Mouse (Mus musculus) ES-E14 (cell line): ENCODE results near the gene Bcam. TPM values are rescaled to one million over a fixed set of nuclear protein-coding genes. Genes with fewer than 3 reads are reported as not detected.
A peak's percentile ranks its signal among the peaks of the same experiment; 100 is the strongest.

ENCODE experiments used
- DNase-seq: peaks from one replicate; pipeline ENCODE4 v3.0.0-alpha.2; 2013; ENCODE audit warnings: low read depth, low spot score
- H3K27ac ChIP-seq: 2 replicates; pipeline ENCODE4 v1.5.1; 2012; ENCODE audit warnings: low read depth, mild to moderate bottlenecking, low read length, moderate library complexity, mixed read lengths; ENCODE audit not compliant: poor library complexity, insufficient read depth, severe bottlenecking
- H3K36me3 ChIP-seq: 2 replicates; pipeline ENCODE4 v1.6.1; 2012; ENCODE audit warnings: mild to moderate bottlenecking, low read length, moderate library complexity, mixed read lengths; ENCODE audit not compliant: control insufficient read depth, poor library complexity, insufficient read depth, severe bottlenecking
- H3K4me1 ChIP-seq, 2 experiments: fragments of 150-350 bp in 1 of 2; sonication (generic) in 1 of 2; 2 replicates each; pipeline ENCODE4 v1.6.1; 2012; ENCODE audit warnings: low read length in 2 of 2, mild to moderate bottlenecking in 1 of 2, mixed read lengths in 1 of 2; ENCODE audit not compliant: control insufficient read depth in 2 of 2, insufficient read depth in 2 of 2, poor library complexity in 1 of 2
- H3K4me3 ChIP-seq, 2 experiments: fragments of 150-350 bp in 1 of 2; sonication (generic) in 1 of 2; 2 replicates each; pipeline ENCODE4 v1.5.1; 2012; ENCODE audit warnings: low read length in 2 of 2, low read depth in 1 of 2, mild to moderate bottlenecking in 1 of 2, mixed read lengths in 1 of 2; ENCODE audit not compliant: insufficient read depth in 1 of 2, poor library complexity in 1 of 2, severe bottlenecking in 1 of 2
- H3K9ac ChIP-seq: 2 replicates; pipeline ENCODE4 v1.6.1; 2012; ENCODE audit warnings: low read depth, mild to moderate bottlenecking, low read length, mixed read lengths; ENCODE audit not compliant: poor library complexity, insufficient read depth, severe bottlenecking
- H3K9me3 ChIP-seq: fragments of 150-350 bp; sonication (generic); 2 replicates; pipeline ENCODE4 v1.6.1; 2012; ENCODE audit warnings: low read depth, mild to moderate bottlenecking, low read length; ENCODE audit not compliant: control insufficient read depth, insufficient read depth
- CHD2 ChIP-seq: IDR thresholded peaks from 2 replicates; pipeline ENCODE4 v1.6.1; 2014; ENCODE audit warnings: mild to moderate bottlenecking, low read depth, low read length, inconsistent platforms
- HCFC1 ChIP-seq: IDR thresholded peaks from 2 replicates; pipeline ENCODE4 v1.6.1; 2012; ENCODE audit warnings: low read length, inconsistent platforms, borderline replicate concordance; ENCODE audit not compliant: insufficient read depth
- MAFK ChIP-seq: IDR thresholded peaks from 2 replicates; pipeline ENCODE4 v1.6.1; 2014; ENCODE audit warnings: mild to moderate bottlenecking, low read depth, low read length, inconsistent platforms; ENCODE audit not compliant: insufficient read depth
- ZC3H11A ChIP-seq: IDR thresholded peaks from 2 replicates; pipeline ENCODE4 v1.6.1; 2012; ENCODE audit warnings: low read depth, mild to moderate bottlenecking, inconsistent platforms, low read length, borderline replicate concordance
- ZNF384 ChIP-seq: IDR thresholded peaks from 2 replicates; pipeline ENCODE4 v1.6.1; 2012; ENCODE audit warnings: low read depth, low read length, inconsistent platforms
- in situ Hi-C, 2 experiments: fragments of 600-800 bp; cut with MboI; formaldehyde crosslinking; loops; one replicate each; pipeline ENCODE4 v1.15.1; 2025; ENCODE audit warnings: low sequenced_read_pairs in 2 of 2, inconsistent platforms in 1 of 2; ENCODE audit not compliant: unreplicated experiment in 2 of 2
- total RNA-seq: library from RNA; depleted of rRNA; stranded (reverse); fragments of 300-350 nt; gene quantifications from 2 replicates; pipeline ENCODE4 v1.2.3, GENCODE M21; 2012; rRNA removed

Gene Bcam
- total RNA-seq, 1 experiment = 167 TPM

GRCm38 (mm10) chr7:19713196-19713595, 57.6 kb downstream of the Bcam start:
- H3K36me3 ChIP-seq = peaks cover 55% of the 10 kb centered on the region
- peaks cover 0 to 14% of the 10 kb centered on the region in 2 experiments; a peak in 1 of 4 replicates for H3K4me1 ChIP-seq
- H3K9ac ChIP-seq = peak overlapping the region; percentile 27; the same call in 1 of the 2 replicates
- no peaks in the 10 kb centered on the region for H3K9me3 ChIP-seq
- no peak for DNase-seq
- no peak overlapping the region for H3K4me3 ChIP-seq
- H3K27ac ChIP-seq = no peak overlapping the region
- TF ChIP-seq CHD2 (no peak), HCFC1 (no peak), ZC3H11A (no peak), ZNF384 (no peak), MAFK (no peak)
- in situ Hi-C loops = no loop called here

GRCm38 (mm10) chr7:19712414-19712813, 58.4 kb downstream of the Bcam start:
- no peaks in the 10 kb centered on the region for H3K9me3 ChIP-seq
- no peak overlapping the region for H3K27ac ChIP-seq
- peaks cover 0 to 14% of the 10 kb centered on the region in 2 experiments; a peak in 1 of 4 replicates for H3K4me1 ChIP-seq
- peaks cover 54% of the 10 kb centered on the region for H3K36me3 ChIP-seq
- no peak for DNase-seq
- no peak overlapping the region for H3K9ac ChIP-seq
- no peak overlapping the region for H3K4me3 ChIP-seq
- in situ Hi-C loops = no loop called here
- TF ChIP-seq MAFK (no peak), ZC3H11A (no peak), HCFC1 (no peak), ZNF384 (no peak), CHD2 (no peak)

- no peak overlapping the region for H3K9ac ChIP-seq
- H3K27ac ChIP-seq = no peak overlapping the region
- TF ChIP-seq MAFK (no peak), ZNF384 (no peak), CHD2 (no peak), ZC3H11A (no peak), HCFC1 (no peak)
- no peaks in the 10 kb centered on the region for H3K9me3 ChIP-seq
- H3K36me3 ChIP-seq = peaks cover 55% of the 10 kb centered on the region
- no peak for DNase-seq
- peaks cover 0 to 8% of the 10 kb centered on the region in 2 experiments; a peak in 1 of 4 replicates for H3K4me1 ChIP-seq
- in situ Hi-C loops = no loop called here
- H3K4me3 ChIP-seq = no peak overlapping the region
Measured at GRCm38 (mm10) chr7:19710650-19711049, 60.2 kb downstream of the Bcam start.

Other genes with a start within 250 kb of the Bcam start
- 25.3 and 37.7 TPM in 2 replicates for gene Ppp1r37, start 207.9 kb downstream of the Bcam start, total RNA-seq
- 32.2 and 35.3 TPM in 2 replicates for gene Zfp296, start 193.7 kb downstream of the Bcam start, total RNA-seq
- gene Gemin7, start 193.4 kb downstream of the Bcam start, total RNA-seq = 42.1 and 54.2 TPM in 2 replicates
- 52.7 and 83.4 TPM in 2 replicates for gene Clasrp, start 166.5 kb downstream of the Bcam start, total RNA-seq
- 13.9 and 15.1 TPM in 2 replicates for gene Relb, start 141.6 kb downstream of the Bcam start, total RNA-seq
- gene Clptm1, start 106.0 kb downstream of the Bcam start, total RNA-seq = 129 and 156 TPM in 2 replicates
- not detected in 2 replicates for gene Apoc2, start 93.1 kb downstream of the Bcam start, total RNA-seq
- gene Gm44805, start 89.6 kb downstream of the Bcam start, total RNA-seq = 0.48 TPM in 1 of 2 replicates, not detected in the other
- 0.27 and 0.48 TPM in 2 replicates for gene Apoc4, start 89.5 kb downstream of the Bcam start, total RNA-seq
- gene Apoc1, start 78.4 kb downstream of the Bcam start, total RNA-seq = 72.3 and 106 TPM in 2 replicates
- 683 and 2,144 TPM in 2 replicates for gene Apoe, start 71.8 kb downstream of the Bcam start, total RNA-seq
- gene Tomm40, start 55.6 kb downstream of the Bcam start, total RNA-seq = 342 and 366 TPM in 2 replicates
- 241 and 392 TPM in 2 replicates for gene Nectin2, start 20.5 kb downstream of the Bcam start, total RNA-seq
- gene Cblc, start 25.8 kb upstream of the Bcam start, total RNA-seq = 3.5 and 6.6 TPM in 2 replicates
- 14.3 and 28.8 TPM in 2 replicates for gene Bcl3, start 51.8 kb upstream of the Bcam start, total RNA-seq
- 0.36 and 1.1 TPM in 2 replicates for gene Gm19345, start 81.0 kb upstream of the Bcam start, total RNA-seq
- 0.71 and 1.4 TPM in 2 replicates for gene Ceacam16, start 90.3 kb upstream of the Bcam start, total RNA-seq
- 0.85 and 0.94 TPM in 2 replicates for gene Ceacam19, start 116.9 kb upstream of the Bcam start, total RNA-seq
- gene Pvr, start 150.1 kb upstream of the Bcam start, total RNA-seq = 38.6 and 49.9 TPM in 2 replicates
- 4.6 and 6.6 TPM in 2 replicates for gene Igsf23, start 179.7 kb upstream of the Bcam start, total RNA-seq
- gene Ceacam20, start 194.4 kb upstream of the Bcam start, total RNA-seq = 3.7 and 4.9 TPM in 2 replicates
- 5.1 and 7.1 TPM in 2 replicates for gene Nlrp9b, start 220.4 kb upstream of the Bcam start, total RNA-seq